Mouse (Mus musculus): ENCODE results near the gene Gm12169.

GRCm38 (mm10) chr11:46488231-46488630 lies 35.8 kb upstream of the Gm12169 start:
- TF ChIP-seq CTCF (IDR thresholded peaks at IDR 0.05) (peak; percentile 26; the same call in 1 of the 2 replicates), POLR2A (IDR thresholded peaks at IDR 0.05; ENCODE audit: insufficient read depth, low read depth, low read length) (no peak), EP300 (IDR thresholded peaks at IDR 0.05; ENCODE audit: insufficient read depth, low read depth, low read length) (no peak)
